In the genomic region with DNA sequence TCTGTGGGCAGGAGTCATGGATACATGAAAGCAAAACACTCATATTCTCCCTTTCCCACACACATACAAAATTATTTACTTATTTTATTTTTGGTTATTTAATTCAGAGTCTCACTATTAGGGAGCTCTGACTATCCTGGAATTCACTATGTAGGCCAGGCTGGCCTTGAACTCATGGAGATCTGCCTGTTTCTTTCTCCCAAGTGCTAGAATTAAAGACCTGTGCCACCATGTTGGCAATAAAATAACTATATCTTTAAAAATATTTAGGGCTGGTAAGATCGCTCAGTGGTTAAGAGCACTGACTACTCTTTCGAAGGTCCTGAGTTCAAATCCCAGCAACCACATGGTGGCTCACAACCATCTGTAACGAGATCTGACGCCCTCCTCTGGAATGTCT, we compare ENCODE assay signal across 24 mouse cellular contexts. TPM values are rescaled to one million over a fixed set of nuclear protein-coding genes. Genes with fewer than 3 reads are reported as not detected.
DNase-seq lines count a peak whose midpoint lies in the region; ATAC-seq and TF ChIP-seq lines count a peak whose summit lies in the region.
"Had no signal": no experiment of that assay in that cellular context is flagged by ENCODE, and none has a peak within 500 bp of the region (broad histone marks: within the 10 kb centered on the region; RNA-seq: fewer than 3 reads in every experiment).

No protein-coding gene starts in this region.

- no peaks in the 10 kb centered on the region for H3K9me3 ChIP-seq in kidney, postnatal 0 days (replicated peaks; ENCODE audit: low read length)
- H3K9me3 ChIP-seq in ES-Bruce4 (replicated peaks; ENCODE audit: control insufficient read depth, insufficient read depth, low read length, poor library complexity, severe bottlenecking) (no peaks in the 10 kb centered on the region), MEL (replicated peaks; ENCODE audit: insufficient read depth, low read length) (no peaks in the 10 kb centered on the region)

- no peak overlapping the region for H3K4me2 ChIP-seq in kidney, postnatal 0 days (ENCODE audit: low read length)

- H3K4me1 ChIP-seq in kidney, postnatal 0 days (replicated peaks; ENCODE audit: insufficient read depth, low read length): peaks cover 7% of the 10 kb centered on the region; the same call in 1 of the 2 replicates
- H3K4me1 ChIP-seq in ES-Bruce4 (ENCODE audit: control insufficient read depth, insufficient read depth, low read length): no peaks in the 10 kb centered on the region
- H3K4me1 ChIP-seq in MEL (ENCODE audit: control insufficient read depth in 1 of 2, insufficient read depth in 2 of 2, low read length in 2 of 2): no peaks in the 10 kb centered on the region

- WGBS in kidney, postnatal 0 days: 95% methylated on average over 4 of the region's 4 CpGs

- no peak for TF ChIP-seq RAD21 in MEL (IDR thresholded peaks at IDR 0.05; ENCODE audit: low read depth, low read length)

- H3K9ac ChIP-seq in kidney, postnatal 0 days (ENCODE audit: low read depth, low read length): no peak overlapping the region
- no peak overlapping the region for H3K9ac ChIP-seq in ES-Bruce4 (ENCODE audit: low read depth, poor library complexity, severe bottlenecking)
- H3K9ac ChIP-seq in MEL (ENCODE audit: control insufficient read depth, low read depth, low read length, poor library complexity, severe bottlenecking): no peak overlapping the region

- 0 out of 2 replicates have a peak, but pooled peaks have one; percentile 4 for TF ChIP-seq CTCF in kidney, postnatal 0 days (IDR thresholded peaks at IDR 0.05; ENCODE audit: low read depth)
- TF ChIP-seq CTCF in ES-Bruce4 (IDR thresholded peaks at IDR 0.05; ENCODE audit: low read depth, low read length) (peak; percentile 5), MEL (IDR thresholded peaks at IDR 0.05 in 2 of 3, conservative IDR thresholded peaks at IDR 0.05 in 1 of 3; ENCODE audit: control insufficient read depth in 1 of 3, insufficient read depth in 1 of 3, low read depth in 2 of 3, low read length in 3 of 3, poor library complexity in 1 of 3, severe bottlenecking in 1 of 3) (no peak)

- no peak for TF ChIP-seq EP300 in ES-Bruce4 (IDR thresholded peaks at IDR 0.05; ENCODE audit: insufficient read depth, low read depth, low read length)
- no peak for TF ChIP-seq EP300 in MEL (IDR thresholded peaks at IDR 0.05; ENCODE audit: low read depth in 1 of 2, low read length in 2 of 2)

- no peak for TF ChIP-seq POLR2A in ES-Bruce4 (IDR thresholded peaks at IDR 0.05; ENCODE audit: insufficient read depth, low read length)
- TF ChIP-seq POLR2A in MEL (IDR thresholded peaks at IDR 0.05; ENCODE audit: control insufficient read depth in 1 of 2, insufficient read depth in 1 of 2, low read depth in 1 of 2, low read length in 2 of 2, poor library complexity in 1 of 2): no peak

- H3K27ac ChIP-seq in kidney, postnatal 0 days: no peak overlapping the region
- H3K27ac ChIP-seq in ES-Bruce4 (ENCODE audit: insufficient read depth, low read length): no peak overlapping the region
- H3K27ac ChIP-seq in MEL (ENCODE audit: control insufficient read depth, low read depth, low read length): no peak overlapping the region

- H3K79me2 ChIP-seq in MEL (ENCODE audit: control insufficient read depth, insufficient read depth, low read length, poor library complexity): no peaks in the 10 kb centered on the region

- DNase-seq in heart, adult 11 months: peak; percentile 51
- no peak for DNase-seq in heart, adult 9 months (ENCODE audit: low spot score in 2 of 2)
- DNase-seq in kidney, postnatal 0 days (ENCODE audit: low spot score): no peak
- DNase-seq in kidney, postnatal 14 days: no peak
- DNase-seq in MEL (ENCODE audit: low read depth, low spot score): no peak
- DNase-seq in neural tube, embryonic 10.5 days (ENCODE audit: extremely low spot score, low spot score): no peak
- DNase-seq in spleen, postnatal 10 days (ENCODE audit: low spot score in 2 of 2): no peak
- DNase-seq: adrenal gland, adult 2 months; adrenal gland, adult 8-10 months; adrenal gland, postnatal 10 days; adrenal gland, postnatal 14 days; adrenal gland, postnatal 25 days; adrenal gland, postnatal 36 days; B cell, adult 2 months; cerebellum, adult 11 months; cerebellum, adult 11-12 months; cerebellum, adult 18-20 months; cerebellum, adult 2 months had no signal

- H3K27me3 ChIP-seq in kidney, postnatal 0 days (ENCODE audit: insufficient read depth, low read length): no peaks in the 10 kb centered on the region
- H3K27me3 ChIP-seq in ES-Bruce4 (ENCODE audit: control insufficient read depth, insufficient read depth, low read length, poor library complexity, severe bottlenecking) (no peaks in the 10 kb centered on the region), MEL (ENCODE audit: control insufficient read depth in 1 of 2, insufficient read depth in 2 of 2, low read length in 2 of 2) (no peaks in the 10 kb centered on the region)
- H3K27me3 ChIP-seq: CH12.LX, Patski had no signal

- H3K4me3 ChIP-seq in kidney, postnatal 0 days (replicated peaks; ENCODE audit: low read depth, low read length): no peak overlapping the region
- H3K4me3 ChIP-seq in ES-Bruce4 (ENCODE audit: low read depth, low read length) (no peak overlapping the region), MEL (ENCODE audit: control insufficient read depth in 1 of 2, insufficient read depth in 1 of 2, low read depth in 2 of 2, low read length in 2 of 2) (no peak overlapping the region)

- ATAC-seq in kidney, postnatal 0 days (replicated peaks; ENCODE audit: low FRiP score, low read depth): no peak
- ATAC-seq: activated CD4-positive, CD25-positive, alpha-beta regulatory T cell, adult 4 months; CD4-positive, CD25-positive, alpha-beta regulatory T cell, adult 4 months; Patski had no signal

- H3K36me3 ChIP-seq in kidney, postnatal 0 days (ENCODE audit: insufficient read depth, low read length): 0 out of 2 replicates have a peak, but pooled peaks cover 2% of the 10 kb centered on the region
- H3K36me3 ChIP-seq in ES-Bruce4 (ENCODE audit: control insufficient read depth, insufficient read depth, low read length, poor library complexity, severe bottlenecking) (no peaks in the 10 kb centered on the region), MEL (ENCODE audit: control insufficient read depth in 1 of 2, insufficient read depth in 2 of 2, low read length in 2 of 2) (no peaks in the 10 kb centered on the region)
- H3K36me3 ChIP-seq: G1E had no signal

TF ChIP-seq in MEL, 35 proteins besides CTCF, POLR2A, EP300 and RAD21:
- no peak for TF ChIP-seq NELFE (IDR thresholded peaks at IDR 0.05; ENCODE audit: low read depth, low read length)
- TF ChIP-seq TBP (IDR thresholded peaks at IDR 0.05; ENCODE audit: low read depth, low read length): peak; percentile 78
TF ChIP-seq in MEL: peak in this region for 1.

RNA-seq across cellular contexts. Expression of a gene that starts 5.8 kb away (rescaled TPM):
- 6.5 and 6.9 TPM in 2 replicates for polyA plus RNA-seq in kidney, postnatal 0 days (2015; fragmentation: Nextera tagmentation; extraction: Ambion mirVana)
- polyA plus RNA-seq in ES-Bruce4 (2011; ENCODE audit: insufficient read depth, insufficient read length, low read depth, missing spikeins) (4.5 and 4.7 TPM in 2 replicates), MEL (2012; ENCODE audit: insufficient read depth in 1 of 2, insufficient read length in 2 of 2, low read depth in 1 of 2, low replicate concordance in 2 of 2, missing spikeins in 1 of 2) (10 to 100 TPM in 1 of 2 experiments, not detected in 1; 13.1 TPM)
- 8.1 and 11.0 TPM in 2 replicates for total RNA-seq in MEL (2012; rRNA removed)

RNA-seq across cellular contexts. Expression of a gene that starts 27.1 kb away (rescaled TPM):
- 14.4 and 15.2 TPM in 2 replicates for polyA plus RNA-seq in kidney, postnatal 0 days (2015; fragmentation: Nextera tagmentation; extraction: Ambion mirVana)
- polyA plus RNA-seq in ES-Bruce4 (2011; ENCODE audit: insufficient read depth, insufficient read length, low read depth, missing spikeins): 8.8 and 9.5 TPM in 2 replicates
- total RNA-seq in MEL (2012; rRNA removed): 7.1 and 7.4 TPM in 2 replicates
- polyA plus RNA-seq in MEL (2012; ENCODE audit: insufficient read depth in 1 of 2, insufficient read length in 2 of 2, low read depth in 1 of 2, low replicate concordance in 2 of 2, missing spikeins in 1 of 2): 10 to 100 TPM in 1 of 2 experiments, not detected in 1; 17.5 TPM

Comparison
In these comparisons a context has a peak if more than half of its experiments do, and no peak if none do; other contexts are left out.
1. CTCF ChIP-seq: peak in kidney, postnatal 0 days (single experiment) and ES-Bruce4 (single experiment); none in MEL (0 of 3).